Mouse (Mus musculus) heart, adult 11 months (tissue): ENCODE results near the gene Mxd1.
A peak's percentile ranks its signal among the peaks of the same experiment; 100 is the strongest.

Experiments used
- DNase-seq: peaks from one replicate; pipeline ENCODE4 v3.0.0; 2022

Mxd1 gene

DNA sequence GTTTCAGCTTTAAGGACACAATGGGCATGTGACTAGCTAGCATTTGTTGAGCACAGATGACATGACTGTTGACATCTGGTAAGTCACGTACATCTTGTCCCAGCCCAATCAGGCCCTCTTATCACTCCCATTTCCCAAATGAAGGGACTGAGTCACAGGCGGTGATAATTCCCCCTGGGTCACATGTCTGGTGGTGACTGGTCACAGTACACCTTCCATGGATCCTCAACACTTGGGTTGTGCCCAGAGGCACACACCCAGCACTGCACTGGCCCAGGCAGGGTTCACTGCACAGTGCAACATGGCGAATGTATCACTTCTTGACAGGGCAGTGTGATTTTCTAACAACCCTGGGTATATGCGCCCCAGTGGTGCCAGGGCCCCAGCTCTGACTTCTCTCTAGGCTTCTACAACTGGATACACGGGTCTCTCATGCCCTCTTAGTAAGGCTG, 70.2 kb downstream of the Mxd1 start:
- DNase-seq, result peak; percentile 87
